Mouse (Mus musculus): ENCODE results near the gene Tnrc6a.

Tnrc6a gene

DNA sequence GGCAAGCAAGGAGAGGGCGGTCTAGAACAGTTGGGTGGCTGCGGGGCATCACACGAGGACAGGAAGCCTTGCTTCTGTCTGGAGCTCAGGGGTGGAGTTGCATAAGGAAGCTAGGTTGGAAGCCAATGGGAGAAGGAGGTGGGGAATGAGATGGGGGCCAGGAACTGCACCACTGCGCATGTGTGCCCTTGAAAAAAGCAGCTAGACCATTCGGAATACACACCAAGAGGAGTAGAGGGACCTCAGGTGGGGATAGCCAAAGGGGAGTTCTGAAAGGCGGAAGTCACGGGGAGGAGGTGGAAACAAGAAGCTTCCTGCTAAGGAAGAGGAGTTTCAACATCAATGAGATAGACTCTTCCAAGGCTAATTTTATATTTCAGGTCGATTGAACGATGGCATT lies 77.0 kb downstream of the Tnrc6a start:
- ChIA-PET CTCF (interaction anchor here in 3 of 4 experiments (0.6 to 1.7 kb wide), 8 partner anchors 9 to 324 kb away, joined by 3 to 6 read pairs (median 3); partner anchors contain the start of gene Slc5a11 (in 1 of the 3)), POLR2A (interaction anchor here (0.5 to 4.7 kb wide), 44 partner anchors 9 to 723 kb away, joined by 3 to 56 read pairs (median 4); partner anchors contain the start of genes Arhgap17 (in 2 of the 4), Lcmt1 (in 2 of the 4), Slc5a11 (in 2 of the 4) and Zkscan2 (in 1 of the 4))

DNA sequence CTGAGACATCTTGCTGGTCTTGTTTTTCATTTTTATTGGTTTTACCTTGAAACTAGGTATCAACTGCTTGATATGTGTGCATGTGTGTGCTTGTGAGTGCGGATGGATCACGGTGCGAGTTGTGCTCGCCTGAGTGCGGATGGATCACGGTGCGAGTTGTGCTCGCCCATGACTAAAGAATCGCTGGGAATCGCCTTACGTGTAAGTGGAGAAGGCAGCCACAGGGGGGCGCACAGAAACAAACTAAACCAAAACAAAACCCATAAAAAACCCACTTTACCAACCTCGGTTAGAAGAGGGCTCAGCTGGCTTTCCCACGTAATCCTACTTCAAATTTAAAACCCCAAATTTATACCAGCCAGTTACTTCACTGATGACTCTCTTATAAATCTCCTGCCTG lies 81.6 kb downstream of the Tnrc6a start:
- POLR2A ChIA-PET = interaction anchor here in 1 of 4 experiments (0.6 to 2.5 kb wide), 6 partner anchors 10 to 257 kb away, joined by 3 to 11 read pairs (median 4); partner anchors contain the start of genes Aqp8 and Slc5a11
- CTCF ChIA-PET = interaction anchor here in 3 of 4 experiments (0.7 to 2.0 kb wide), 7 partner anchors 10 to 261 kb away, joined by 3 to 4 read pairs (median 4); no protein-coding TSS in a partner anchor

DNA sequence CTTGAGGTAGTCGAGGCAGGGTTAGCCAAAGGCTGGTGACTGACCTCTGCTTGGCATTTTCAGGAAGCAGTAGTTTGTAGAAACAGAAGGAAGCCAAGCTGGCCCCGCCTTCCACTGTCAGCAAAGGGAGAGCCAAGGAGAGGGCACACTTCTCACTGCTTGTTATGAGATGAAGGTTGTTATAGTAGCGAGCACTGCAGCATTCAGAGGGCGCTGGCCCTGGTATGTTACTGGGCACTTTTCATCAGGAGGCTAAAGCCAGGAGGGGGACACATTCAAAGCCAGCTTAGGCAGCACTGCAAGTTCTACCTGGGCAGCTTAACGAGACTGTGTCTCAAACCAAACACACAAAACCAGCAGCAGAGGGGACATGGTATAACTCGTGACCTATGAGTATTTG lies 83.9 kb downstream of the Tnrc6a start:
- CTCF ChIA-PET = interaction anchor here in 1 of 4 experiments (0.6 kb wide), 1 partner anchor 188 kb away, joined by 3 read pairs; no protein-coding TSS in a partner anchor
- POLR2A ChIA-PET = interaction anchor here in 3 of 4 experiments (1.0 to 5.5 kb wide), 9 partner anchors 7 to 258 kb away, joined by 3 to 56 read pairs (median 4); no protein-coding TSS in a partner anchor

DNA sequence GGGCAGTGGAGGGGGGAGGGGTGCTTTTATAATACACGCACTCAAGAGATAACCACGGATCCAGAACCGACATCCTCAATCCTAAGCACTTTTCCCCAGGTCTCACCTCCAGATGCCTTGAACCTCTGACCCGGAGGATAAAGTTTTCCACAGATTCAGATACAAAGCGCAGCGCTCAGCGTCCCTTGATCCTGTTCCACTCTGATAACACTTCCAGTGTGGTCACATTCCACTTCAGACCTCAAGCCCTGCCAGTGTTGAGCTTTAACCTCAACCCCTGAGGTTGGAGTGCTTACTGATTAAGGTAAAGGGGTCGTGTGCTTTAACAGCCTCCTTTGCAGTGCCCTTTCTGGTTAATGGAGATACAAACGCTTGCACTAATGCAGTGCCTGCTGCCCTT lies 86.2 kb downstream of the Tnrc6a start:
- CTCF ChIA-PET = interaction anchor here in 3 of 4 experiments (0.6 to 1.5 kb wide), 7 partner anchors 8 to 459 kb away, joined by 3 to 7 read pairs (median 5); no protein-coding TSS in a partner anchor
- POLR2A ChIA-PET = interaction anchor here (0.5 to 5.5 kb wide), 21 partner anchors 8 to 1343 kb away, joined by 3 to 56 read pairs (median 4); partner anchors contain the start of genes Aqp8 (in 2 of the 4), Arhgap17 (in 1 of the 4) and Lcmt1 (in 1 of the 4)

DNA sequence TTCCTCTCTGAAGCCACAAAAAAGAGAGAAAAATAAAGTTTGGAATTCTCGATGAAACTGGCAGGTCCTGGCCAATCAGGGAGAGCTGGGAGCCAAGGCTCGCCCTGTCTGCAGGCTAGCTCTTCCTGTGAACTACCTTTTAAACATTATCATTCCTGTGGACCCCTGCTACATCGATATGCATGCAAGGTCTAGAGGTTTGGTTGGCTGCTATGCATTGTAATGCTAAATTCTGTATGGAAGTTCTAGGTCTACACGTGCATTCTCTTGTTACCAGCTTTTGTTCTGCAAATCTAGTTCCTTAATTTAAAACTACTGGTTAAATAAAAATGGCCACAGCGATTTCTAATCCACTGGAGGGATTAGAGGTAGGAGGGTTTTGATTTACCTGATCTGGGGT lies 87.8 kb downstream of the Tnrc6a start:
- ChIA-PET CTCF (interaction anchor here (0.7 to 1.8 kb wide), 8 partner anchors 12 to 295 kb away, joined by 3 to 8 read pairs (median 4); no protein-coding TSS in a partner anchor), POLR2A (interaction anchor here (0.6 to 5.5 kb wide), 34 partner anchors 9 to 1353 kb away, joined by 3 to 56 read pairs (median 5); partner anchors contain the start of genes Arhgap17 (in 1 of the 4), Lcmt1 (in 1 of the 4) and Zkscan2 (in 1 of the 4))

DNA sequence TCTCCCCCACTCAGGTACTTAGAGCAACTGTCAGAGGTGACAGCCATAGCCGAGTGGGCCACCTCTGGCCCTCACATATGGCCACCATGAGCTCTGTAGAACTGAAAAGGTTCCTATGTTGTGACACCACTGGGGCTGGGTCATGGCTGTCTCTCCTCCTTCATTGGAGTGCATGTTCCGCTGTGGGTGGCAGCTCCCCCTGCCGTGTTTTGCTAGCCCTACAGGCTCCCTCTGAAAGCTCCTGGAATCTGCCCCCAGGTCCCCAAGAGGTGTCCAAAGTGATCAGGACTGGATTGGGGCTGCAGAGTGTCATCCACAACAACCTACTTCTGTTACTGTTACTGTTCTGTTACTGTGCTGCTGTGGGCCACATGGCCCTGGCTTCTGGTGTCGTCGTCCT lies 88.6 kb downstream of the Tnrc6a start:
- ChIA-PET POLR2A (interaction anchor here in 3 of 4 experiments (0.6 to 5.5 kb wide), 25 partner anchors 8 to 288 kb away, joined by 3 to 56 read pairs (median 5); partner anchors contain the start of gene Zkscan2 (in 1 of the 3)), CTCF (interaction anchor here (0.6 to 1.8 kb wide), 9 partner anchors 8 to 294 kb away, joined by 3 to 8 read pairs (median 4); no protein-coding TSS in a partner anchor)

DNA sequence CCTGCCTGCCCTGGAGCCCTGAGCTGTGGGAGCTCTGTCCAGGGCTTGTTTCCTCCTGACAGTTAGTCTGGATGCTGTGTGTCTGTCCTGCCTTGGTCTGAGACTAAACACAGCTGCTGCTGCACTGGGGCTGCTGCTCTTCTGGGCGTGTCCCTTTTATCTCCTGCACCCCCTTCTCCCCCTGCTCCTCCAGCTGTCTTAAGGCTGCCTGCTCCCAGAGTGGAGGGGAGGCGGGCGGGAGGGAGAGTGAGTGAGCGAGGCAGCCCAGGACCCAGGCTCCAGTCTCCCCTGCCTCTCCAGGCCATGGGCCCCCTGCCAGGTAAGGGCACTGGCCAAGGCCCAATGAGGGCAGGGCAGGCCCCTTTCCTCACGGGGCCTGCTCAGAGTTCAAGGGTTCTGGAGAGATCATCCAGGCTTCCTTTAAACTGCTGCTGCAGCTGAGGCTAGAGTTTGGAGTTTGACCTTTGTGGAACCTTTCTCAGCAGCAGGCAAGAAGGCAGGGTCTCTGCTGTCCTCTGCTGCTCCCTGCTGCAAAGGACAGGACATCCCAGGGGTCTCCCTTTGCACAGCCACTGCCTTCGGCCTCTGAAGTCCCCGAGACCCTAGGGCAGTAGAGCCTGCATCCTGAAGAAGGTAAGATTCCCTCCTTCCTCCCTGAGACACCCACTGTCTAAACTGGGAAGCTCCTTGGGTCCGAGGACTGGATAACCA lies 90.8 kb downstream of the Tnrc6a start, which contains the start of gene Slc5a11:
Slc5a11 (plus strand) TSS at position 416 of the 711 bp plus-strand sequence.
- CTCF ChIA-PET = interaction anchor here in 3 of 4 experiments (0.6 to 2.0 kb wide), 5 partner anchors 14 to 153 kb away, joined by 3 to 7 read pairs (median 3); no protein-coding TSS in a partner anchor
- POLR2A ChIA-PET = interaction anchor here (0.6 to 4.1 kb wide), 19 partner anchors 8 to 183 kb away, joined by 3 to 21 read pairs (median 4); partner anchors contain the start of genes Arhgap17 (in 1 of the 4) and Lcmt1 (in 1 of the 4)

DNA sequence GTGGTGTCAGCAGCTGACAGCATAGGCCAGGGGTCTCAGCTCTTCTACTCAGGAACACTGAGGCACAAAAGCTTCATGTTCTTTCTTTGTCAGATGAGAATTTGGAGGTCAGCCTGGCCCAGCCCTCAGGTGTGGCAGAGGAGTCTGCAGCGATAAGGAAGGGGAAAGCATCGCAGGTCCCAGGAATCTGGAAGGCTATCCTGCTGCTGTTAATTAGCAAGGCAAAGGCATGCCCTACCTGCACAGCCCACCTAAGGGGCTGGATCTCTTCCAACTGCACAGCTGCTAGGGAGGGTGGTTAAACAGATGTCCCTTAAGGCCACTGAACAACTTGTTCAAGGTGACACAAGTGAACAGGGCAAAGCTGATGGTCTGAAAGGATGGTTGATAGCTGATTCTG lies 91.5 kb downstream of the Tnrc6a start:
- CTCF ChIA-PET = interaction anchor here in 1 of 4 experiments (2.0 kb wide), 1 partner anchor 15 kb away, joined by 5 read pairs; no protein-coding TSS in a partner anchor
- POLR2A ChIA-PET = interaction anchor here in 3 of 4 experiments (0.6 to 4.1 kb wide), 16 partner anchors 9 to 182 kb away, joined by 3 to 21 read pairs (median 4); partner anchors contain the start of genes Arhgap17 (in 1 of the 3) and Lcmt1 (in 1 of the 3)

DNA sequence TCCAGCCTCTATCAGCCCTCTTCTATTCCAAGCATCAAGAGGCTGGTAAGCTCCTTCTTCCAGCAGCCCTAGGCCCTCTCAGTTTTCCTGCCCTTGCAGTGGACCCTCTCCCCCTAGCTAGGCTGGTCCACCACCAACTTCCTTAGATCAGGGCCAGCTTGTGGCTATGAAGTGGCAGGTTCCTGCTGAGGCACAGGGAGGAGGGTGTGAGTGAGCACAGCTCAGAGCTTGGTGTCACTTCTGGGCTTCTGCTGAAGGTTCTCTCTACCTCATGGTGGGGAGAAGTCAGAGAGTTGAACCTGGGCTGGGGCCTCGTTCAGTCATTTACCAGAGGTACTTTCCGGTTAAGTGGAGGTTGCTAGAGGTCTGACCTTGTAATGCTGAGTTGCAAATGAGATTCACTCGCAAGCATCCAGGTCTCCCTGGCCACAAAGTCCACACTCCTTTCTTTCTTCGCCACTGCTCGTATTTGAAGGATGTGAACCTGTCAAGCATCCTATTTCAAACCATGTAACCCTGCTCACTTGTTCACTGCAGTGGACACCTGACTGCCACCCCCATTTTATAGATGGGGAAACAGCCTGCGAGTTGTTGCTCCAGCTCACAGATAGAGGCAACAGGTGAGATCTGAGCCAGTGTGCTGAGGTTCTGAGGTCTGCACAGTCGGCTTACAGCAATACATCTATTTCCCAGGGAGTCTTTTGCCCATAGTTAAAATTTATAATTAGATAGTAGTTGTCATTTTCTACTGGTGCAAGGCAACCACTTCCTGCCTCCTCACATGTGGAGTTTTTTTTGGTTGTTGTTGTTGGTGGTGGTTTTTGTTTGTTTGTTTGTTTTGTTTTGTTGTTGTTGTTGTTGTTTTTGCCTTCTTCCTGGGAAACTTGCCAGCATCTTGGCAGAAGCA lies 94.0 kb downstream of the Tnrc6a start:
- POLR2A ChIA-PET = interaction anchor here (0.6 to 4.1 kb wide), 19 partner anchors 8 to 289 kb away, joined by 3 to 33 read pairs (median 4); no protein-coding TSS in a partner anchor
- CTCF ChIA-PET = interaction anchor here in 1 of 4 experiments (0.9 kb wide), 2 partner anchors 9 to 34 kb away, joined by 4 to 5 read pairs; no protein-coding TSS in a partner anchor

DNA sequence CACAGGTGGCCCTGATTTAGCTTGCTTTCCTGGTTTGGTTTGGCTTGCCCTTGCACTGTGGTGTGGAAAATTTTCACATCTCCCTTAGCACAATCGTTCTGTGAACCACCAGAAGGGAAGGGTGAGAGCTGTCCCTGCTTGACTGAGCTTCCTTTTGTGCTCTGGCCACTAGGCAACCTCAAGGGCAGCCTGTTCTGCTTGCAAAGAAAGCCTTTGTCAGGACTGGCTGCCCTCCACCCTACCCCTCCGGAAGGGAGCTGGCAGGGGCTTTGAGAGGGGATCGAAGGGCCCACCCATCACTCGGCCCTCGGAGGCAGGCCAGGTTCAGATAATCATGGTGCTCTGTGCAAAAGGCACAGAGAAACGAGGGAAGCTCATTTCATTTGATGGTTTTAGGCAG lies 94.9 kb downstream of the Tnrc6a start:
- ChIA-PET CTCF (interaction anchor here in 3 of 4 experiments (0.5 to 1.0 kb wide), 8 partner anchors 9 to 779 kb away, joined by 3 to 5 read pairs (median 4); no protein-coding TSS in a partner anchor), POLR2A (interaction anchor here (0.5 to 3.9 kb wide), 29 partner anchors 8 to 335 kb away, joined by 3 to 33 read pairs (median 4); no protein-coding TSS in a partner anchor)

DNA sequence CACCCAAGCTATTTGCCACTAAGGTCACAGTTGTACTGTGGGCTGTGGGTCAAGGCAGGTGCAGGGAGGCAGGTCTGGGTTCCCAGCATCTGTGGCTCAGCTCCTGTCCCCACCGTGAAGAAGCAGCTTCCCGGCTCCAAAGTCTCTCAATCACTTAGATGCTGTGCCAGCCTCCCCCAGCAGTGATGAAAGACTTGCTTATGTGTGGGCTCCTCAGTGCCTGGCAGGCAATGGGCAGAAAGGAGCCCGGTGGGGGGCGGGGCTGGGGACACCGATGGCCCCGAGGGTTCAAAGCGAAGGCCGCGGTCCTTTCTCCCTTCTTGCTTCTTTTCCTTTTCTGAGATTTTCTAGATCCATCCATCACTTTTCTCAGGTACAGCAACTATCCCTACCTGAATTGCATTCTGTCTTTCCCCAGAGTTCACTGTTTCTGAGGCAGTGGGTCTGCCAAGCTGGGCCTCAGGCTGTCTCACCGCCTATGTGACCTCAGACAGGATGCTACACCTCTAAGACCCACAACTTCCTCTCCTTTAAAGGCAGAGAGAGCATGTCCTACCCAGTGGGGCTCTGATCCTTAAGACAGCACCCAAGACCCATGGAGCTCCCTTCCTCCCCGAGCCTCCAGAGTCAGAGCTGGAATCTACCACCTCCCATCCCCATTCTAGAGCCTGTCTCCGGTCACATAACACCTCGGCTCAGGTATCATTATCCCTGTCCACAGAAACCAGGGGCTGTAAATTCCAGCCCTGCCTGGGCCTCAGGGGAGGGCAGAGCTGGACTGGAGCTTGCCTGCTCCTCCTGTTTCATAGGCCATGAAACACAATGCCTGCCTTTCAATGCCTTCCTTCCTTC lies 96.3 kb downstream of the Tnrc6a start:
- POLR2A ChIA-PET = interaction anchor here (0.6 to 3.9 kb wide), 23 partner anchors 8 to 352 kb away, joined by 3 to 33 read pairs (median 4); partner anchors contain the start of gene Arhgap17 (in 1 of the 4)
- CTCF ChIA-PET = interaction anchor here in 1 of 4 experiments (1.4 to 1.6 kb wide), 2 partner anchors 13 to 15 kb away, joined by 3 to 4 read pairs; no protein-coding TSS in a partner anchor

DNA sequence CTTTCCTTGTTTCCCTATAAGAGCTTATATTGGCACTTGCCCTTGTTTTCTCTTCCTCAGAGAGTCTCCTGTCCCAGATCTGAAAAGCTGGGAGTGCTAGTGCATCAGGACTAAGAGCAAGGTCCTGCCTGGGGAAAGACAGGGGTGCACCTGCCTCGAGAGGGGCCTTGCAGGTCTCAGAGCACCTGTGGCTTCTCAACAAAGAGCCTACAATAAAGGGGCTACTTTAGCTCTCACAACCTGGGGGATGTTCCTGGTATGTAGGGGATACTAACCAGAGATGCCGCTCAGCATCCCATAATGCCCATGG lies 96.9 kb downstream of the Tnrc6a start:
- POLR2A ChIA-PET = interaction anchor here (0.6 to 3.9 kb wide), 19 partner anchors 8 to 687 kb away, joined by 3 to 33 read pairs (median 5); partner anchors contain the start of gene Arhgap17 (in 1 of the 4)

DNA sequence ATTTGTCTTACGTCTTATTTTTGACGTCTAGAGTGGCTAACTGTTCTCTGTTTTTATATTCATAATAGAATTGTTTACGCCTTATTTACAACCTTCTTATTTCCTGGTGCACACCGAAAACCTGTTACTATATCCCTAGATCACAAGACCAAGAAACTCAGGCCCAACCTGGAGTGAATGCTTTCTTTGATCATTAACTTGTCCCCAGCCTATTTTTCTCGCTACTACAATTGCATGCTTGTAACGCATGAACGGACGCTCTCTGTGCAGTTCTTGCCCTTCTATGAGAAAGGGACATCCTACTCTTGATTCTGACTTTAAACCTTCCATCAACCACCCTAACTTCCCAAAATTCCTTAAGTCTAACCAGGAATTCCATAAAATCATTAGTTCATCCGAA lies 100.4 kb downstream of the Tnrc6a start:
- CTCF ChIA-PET = interaction anchor here in 1 of 4 experiments (0.5 kb wide), 1 partner anchor 162 kb away, joined by 4 read pairs; no protein-coding TSS in a partner anchor
- POLR2A ChIA-PET = interaction anchor here in 1 of 4 experiments (1.1 to 2.5 kb wide), 2 partner anchors 10 to 13 kb away, joined by 4 to 17 read pairs; partner anchors contain the start of gene Slc5a11

More for the DNA sequence above, 96.9 kb downstream of the Tnrc6a start:
- CTCF ChIA-PET = interaction anchor here in 2 of 4 experiments (0.6 to 1.6 kb wide), 6 partner anchors 8 to 745 kb away, joined by 3 to 4 read pairs (median 3); no protein-coding TSS in a partner anchor

DNA sequence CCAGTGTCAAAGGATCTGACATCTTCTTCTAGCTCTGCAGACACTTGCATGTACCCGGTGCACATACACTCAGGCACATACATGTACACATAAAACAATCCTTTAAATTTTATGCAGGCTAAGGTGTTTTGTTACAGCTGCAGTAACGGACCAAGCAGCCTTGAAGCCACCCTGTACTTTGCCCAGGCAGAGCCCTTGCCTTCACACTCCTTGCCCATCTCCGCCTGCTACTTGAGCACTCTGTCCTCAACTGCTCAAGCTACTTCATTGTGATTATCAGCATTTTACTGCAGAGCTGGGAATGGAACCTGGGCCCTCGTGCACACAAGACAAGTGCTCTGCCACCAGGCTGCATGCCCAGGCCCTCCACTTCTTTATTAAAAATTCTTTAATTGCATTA lies 101.5 kb downstream of the Tnrc6a start:
- ChIA-PET POLR2A (interaction anchor here in 1 of 4 experiments (0.9 to 2.5 kb wide), 4 partner anchors 11 to 19 kb away, joined by 3 to 17 read pairs (median 4); partner anchors contain the start of gene Slc5a11), CTCF (no interaction called here)

DNA sequence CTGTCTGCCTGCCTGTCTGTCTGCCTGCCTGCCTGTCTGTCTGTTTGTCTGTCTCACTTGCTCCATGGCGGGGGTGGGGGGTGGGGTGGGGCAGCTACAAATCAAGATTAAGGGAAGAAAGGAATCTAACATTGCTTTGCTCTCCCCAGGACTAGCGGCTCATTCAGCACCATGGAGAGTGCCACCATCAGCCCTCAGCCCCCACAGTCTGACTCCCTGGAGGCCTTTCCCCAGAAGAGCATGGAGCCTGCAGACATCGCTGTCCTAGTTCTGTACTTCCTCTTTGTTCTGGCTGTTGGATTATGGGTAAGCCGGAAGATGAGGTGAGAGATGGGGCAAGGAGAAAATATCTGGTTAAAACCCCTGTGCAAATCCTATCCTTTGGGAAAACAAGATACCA lies 111.8 kb downstream of the Tnrc6a start:
- ChIA-PET CTCF (interaction anchor here in 1 of 4 experiments (0.7 kb wide), 1 partner anchor 24 kb away, joined by 4 read pairs; no protein-coding TSS in a partner anchor), POLR2A (interaction anchor here in 1 of 4 experiments (1.0 kb wide), 1 partner anchor 134 kb away, joined by 3 read pairs; the partner anchor contains the start of gene Lcmt1)

DNA sequence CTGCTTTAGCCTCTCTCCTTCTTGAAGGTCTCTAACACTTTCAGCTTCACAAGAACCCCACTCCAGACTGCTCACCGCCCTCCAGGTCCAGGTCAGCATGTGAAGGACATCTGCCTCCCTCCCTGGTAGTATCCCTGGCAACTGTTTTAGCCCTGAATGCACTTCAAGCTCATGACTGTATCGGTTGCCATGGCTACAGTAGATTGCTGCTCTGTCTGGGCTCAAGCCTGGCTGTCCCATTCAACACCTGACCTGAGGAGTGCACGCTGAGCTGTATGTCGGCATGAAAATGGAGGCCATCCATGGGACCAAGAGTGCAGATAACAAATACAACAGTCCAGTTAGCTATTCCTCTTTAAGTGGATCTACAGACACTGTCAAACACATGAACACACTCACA lies 114.9 kb downstream of the Tnrc6a start:
- POLR2A ChIA-PET = interaction anchor here in 2 of 4 experiments (0.6 to 2.1 kb wide), 3 partner anchors 13 to 20 kb away, joined by 3 to 6 read pairs (median 3); no protein-coding TSS in a partner anchor
- CTCF ChIA-PET = no interaction called here
